Mouse (Mus musculus) lung, postnatal 36 days (tissue): Measurements from ENCODE around the gene Skil.
A peak's percentile ranks its signal among the peaks of the same experiment; 100 is the strongest.
"Not testable (repeated sequence)": the region's sequence is repeated elsewhere in the genome, so short reads cannot be mapped to it uniquely, and the experiment has no call there.

Experiments
- DNase-seq: peaks from one replicate; pipeline ENCODE4 v3.0.0; 2022; ENCODE audit warnings: mixed read lengths

Skil gene

DNA sequence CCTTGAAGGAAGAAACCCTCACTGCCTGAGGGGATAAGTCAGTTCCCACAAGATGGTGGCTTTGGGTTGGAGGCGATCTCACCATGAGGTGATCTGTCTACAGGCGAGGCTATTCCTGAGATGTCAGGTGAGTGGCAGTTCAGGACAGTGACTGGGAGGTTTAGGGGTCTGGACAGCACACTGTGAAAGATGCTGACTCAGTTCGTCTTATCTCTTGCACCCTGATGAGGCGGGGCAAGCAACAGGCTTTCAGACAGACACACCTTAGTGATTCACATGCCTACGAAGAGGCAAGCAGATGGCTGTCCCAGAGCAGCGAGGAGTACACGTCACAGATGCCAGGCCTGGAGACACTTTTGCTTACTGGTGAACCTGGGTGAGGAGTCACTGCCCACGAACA is 39.4 kb downstream of the Skil start:
- no peak for DNase-seq

DNA sequence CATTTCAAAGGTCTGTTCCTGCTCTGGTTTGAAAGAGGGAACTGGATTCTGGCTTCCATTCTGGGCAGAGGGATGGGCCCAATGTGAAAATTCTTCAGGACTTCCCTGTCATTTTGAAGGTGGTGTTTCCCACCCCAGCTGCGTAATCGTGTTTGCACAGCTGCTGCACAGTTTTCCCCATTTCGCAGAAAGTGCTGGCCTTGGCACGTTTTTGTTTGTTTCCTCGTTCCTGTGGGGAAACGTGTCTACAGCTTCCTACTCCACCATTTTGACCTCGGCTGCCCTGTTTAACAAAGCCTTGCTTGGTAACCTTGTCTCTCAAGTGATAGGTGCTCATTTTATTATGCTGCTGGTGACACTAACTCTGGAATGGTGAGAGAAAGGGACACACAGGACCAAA is 39.8 kb downstream of the Skil start:
- DNase-seq: peak; percentile 23

DNA sequence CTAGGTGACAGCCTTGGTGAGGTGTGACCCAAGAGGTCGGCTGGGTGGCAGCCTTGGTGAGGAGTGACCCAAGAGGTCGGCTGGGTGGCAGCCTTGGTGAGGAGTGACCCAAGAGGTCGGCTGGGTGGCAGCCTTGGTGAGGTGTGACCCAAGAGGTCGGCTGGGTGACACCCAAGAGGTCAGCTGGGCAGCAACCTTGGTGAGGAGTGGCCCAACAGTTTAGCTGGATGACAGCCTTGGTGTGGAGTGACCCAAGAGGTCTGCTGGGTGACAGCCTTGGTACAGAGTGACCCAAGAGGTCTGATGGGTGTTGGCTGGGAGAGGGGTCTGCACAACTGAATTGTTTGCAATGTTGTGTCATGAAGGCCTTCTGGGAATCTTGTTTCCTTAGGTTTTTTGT is 41.7 kb downstream of the Skil start:
- DNase-seq: not testable (repeated sequence)

DNA sequence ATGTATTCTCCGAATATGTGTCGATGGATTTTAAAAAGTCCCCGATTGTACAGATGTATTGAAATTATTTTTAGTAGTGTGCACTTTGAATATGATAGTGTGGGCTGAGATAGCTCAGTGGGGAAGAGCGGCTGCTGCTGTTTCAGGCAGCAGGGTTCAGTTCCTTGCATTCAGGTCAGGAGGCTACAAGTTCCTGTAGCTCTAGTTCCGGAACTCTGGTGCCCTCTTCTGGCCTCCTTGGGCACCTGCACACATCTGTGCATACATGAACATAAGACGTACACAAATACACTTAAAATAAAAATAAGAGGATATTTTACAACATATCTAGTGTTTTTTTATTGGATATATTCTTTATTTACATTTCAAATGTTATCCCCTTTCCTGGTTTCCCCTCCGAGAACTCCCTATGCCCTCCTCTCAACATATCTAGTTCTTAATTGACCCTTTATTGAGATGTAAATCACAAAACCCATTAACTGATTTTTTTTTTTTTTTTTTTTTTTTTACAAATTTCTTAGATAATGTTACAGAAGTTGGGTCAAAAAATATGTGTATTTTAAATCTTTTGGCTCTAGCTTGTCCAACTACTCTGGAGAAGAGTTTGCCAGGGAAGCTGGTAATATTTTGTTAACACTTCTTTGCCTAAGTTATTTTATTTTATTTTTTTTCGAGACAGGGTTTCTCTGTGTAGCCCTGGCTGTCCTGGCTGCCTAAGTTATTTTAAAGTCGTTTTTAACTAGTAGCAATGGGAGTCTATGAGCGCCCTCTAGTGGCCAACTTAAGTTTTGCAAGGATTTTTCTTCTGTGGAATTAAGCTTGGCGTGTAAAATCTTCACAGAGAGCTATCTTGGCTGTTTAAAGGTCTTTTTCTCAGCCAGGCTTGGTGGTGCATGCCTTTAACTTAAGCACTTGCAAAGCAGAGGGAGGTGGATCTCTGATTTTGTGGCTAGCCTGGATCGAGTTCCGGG is 43.9 kb downstream of the Skil start:
- peak; percentile 93 for DNase-seq

DNA sequence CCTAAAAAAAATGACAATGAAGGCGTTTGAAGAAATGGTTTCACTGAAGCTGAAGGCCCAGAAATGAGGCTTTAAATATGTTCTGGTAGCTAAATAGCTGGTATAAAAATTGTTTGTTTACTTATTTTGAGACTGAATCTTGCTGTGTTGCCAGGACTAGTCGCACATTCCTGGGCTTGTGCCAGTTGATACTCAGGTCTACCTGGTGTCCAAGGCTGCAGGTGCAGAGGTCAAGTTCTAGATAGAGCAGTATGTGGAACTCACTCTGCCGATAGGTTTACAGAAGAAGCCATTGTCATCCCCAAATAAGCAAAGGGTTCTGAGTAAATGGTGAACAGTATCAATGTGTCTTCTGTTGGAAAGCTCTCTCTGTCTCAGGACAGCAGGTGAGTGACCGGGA is 46.8 kb downstream of the Skil start:
- no peak for DNase-seq

DNA sequence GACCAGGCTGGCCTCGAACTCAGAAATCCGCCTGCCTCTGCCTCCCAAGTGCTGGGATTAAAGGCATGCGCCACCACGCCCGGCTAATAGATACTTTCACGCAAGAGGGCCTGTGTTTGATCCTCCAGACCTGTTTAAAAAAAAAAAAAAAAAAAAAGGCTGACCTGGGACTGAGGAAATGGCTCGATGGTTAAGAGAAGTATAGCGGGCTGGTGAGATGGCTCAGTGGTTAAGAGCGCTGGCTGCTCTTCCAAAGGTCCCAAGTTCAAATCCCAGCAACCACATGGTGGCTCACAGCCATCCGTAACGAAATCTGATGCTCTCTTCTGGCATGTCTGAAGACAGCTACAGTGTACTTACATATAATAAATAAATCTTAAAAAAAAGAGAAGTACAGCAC is 50.4 kb downstream of the Skil start:
- not testable (repeated sequence) for DNase-seq

DNA sequence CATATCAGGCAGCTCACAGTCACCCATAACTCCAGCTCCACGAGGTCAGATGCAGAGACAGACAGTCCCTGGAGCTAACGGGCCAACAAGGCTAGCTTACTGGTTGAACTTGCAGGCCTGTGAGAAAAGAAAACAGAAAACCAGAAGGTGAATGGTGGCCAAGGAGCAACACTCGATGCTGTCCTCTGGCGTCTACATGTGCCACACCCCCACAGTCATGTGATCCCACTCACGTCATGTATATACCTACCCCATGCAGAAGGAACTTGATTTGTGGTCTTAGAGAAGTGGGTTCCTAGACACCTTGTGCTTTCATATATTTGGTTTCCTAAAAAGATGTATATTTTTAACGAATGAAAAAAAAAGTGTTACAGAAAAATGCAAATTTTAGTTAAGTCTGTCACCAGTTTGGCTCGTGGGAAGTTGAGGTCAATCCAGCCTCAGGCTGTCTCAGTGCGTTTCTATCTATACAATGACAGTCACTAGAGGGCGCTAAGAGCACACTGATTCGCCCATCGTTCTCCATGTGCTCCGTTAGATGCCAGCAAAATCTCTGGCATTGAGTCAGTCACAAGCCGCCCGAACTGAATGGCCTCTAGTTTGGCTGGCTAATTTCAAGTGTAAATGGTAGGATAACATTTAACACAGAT is 50.9 kb downstream of the Skil start:
- peak; percentile 89 for DNase-seq

DNA sequence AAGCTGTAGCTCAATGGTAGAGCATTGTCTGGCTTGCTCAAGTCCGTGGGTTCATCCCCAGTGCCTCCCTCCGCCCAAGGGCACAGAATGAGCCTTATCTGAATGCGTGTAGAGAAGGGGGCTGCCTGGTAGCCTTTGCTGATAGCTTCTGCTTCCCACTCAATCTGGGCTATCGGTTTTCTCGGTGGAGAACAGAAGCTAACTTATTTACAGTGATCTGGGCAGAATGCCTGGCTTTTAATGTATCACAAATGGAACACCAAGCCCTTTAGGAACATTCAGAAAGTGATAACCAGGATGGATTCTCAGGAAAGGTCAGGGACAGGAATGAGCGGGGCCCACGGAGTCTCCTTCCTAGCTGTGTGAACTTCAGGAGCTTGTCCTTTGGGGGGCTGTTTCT is 53.7 kb downstream of the Skil start:
- DNase-seq: no peak

DNA sequence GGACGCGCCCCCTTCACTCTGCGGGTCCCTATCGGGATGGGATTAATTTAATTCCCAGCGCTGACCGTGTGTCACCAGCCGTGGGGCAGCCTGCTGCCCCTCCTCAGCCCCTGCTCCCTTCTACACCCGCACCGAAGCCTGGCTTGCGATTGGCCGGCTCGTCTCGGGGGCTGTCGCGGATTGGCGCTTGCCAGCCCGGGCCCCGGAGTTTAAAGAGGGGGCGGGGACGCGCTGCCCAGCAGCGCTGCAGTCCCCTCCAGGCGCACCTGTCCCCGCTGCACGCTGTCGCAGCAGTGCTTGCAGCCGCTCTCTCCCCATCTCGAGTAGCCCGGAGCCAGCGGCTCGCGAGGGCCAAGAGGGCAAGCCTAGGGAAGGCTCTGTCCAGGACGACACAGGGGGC is 54.8 kb downstream of the Skil start, which contains the start of gene Cldn11:
Gene Cldn11, plus strand, starts transcription at position 215 of the 400 bp plus-strand sequence.
- DNase-seq: peak; percentile 16

DNA sequence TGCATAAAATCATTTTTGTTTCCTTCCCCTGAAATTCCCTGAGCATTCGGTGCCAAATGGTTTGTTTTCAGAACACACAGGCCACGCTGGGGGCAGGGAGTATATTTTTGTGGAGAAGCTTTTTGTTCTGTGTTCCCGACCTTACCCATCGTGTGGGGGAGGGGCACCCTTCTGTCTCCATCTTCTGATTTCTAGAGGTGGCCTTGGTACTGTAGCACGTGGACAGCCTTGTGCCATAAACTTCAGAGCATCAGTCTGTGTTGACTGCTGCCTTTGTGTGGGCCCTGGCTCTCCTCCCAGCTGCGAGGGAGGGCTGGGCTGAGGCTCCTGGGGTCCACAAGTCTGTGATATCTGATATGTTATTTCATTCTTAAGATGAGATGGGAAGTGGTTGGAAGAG is 57.2 kb downstream of the Skil start:
- DNase-seq: no peak

DNA sequence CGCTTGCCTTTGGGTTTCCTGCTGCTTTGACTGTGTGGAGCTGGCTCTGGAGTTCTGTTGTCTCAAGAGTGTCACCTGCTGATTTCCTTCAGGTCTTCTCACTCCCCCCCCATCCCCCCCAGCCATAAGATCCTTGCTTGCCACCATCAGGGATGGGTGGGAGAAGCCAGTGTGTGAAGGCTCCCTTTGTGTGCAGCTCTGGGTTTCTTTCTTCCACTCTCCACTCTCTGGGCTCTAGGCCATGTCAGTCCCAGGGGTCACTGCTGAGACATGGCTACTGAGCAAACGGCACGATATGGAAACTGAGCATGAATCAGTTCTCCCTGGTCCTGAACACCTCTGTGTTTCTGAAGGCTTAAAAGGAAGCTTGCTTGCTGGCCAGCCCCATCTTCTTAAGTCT is 61.3 kb downstream of the Skil start:
- no peak for DNase-seq

DNA sequence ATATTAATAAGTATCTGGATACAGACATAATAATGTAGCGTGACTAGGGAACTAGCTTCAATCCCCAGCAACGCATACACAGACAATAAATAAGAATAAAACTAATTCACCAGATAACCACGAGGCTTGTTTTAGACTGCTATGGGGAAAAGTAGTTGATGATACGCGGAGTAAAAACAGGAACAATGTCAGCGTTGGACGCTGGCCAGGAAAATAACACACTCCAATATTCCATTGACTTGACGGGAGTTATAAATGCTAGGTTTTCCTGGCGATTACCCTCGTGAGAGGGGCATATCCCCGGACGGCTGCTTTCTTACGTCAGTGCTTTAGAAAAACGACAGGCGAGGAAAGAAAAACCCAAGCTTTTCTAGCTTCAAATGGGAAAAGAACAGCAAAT is 62.9 kb downstream of the Skil start:
- DNase-seq: no peak

DNA sequence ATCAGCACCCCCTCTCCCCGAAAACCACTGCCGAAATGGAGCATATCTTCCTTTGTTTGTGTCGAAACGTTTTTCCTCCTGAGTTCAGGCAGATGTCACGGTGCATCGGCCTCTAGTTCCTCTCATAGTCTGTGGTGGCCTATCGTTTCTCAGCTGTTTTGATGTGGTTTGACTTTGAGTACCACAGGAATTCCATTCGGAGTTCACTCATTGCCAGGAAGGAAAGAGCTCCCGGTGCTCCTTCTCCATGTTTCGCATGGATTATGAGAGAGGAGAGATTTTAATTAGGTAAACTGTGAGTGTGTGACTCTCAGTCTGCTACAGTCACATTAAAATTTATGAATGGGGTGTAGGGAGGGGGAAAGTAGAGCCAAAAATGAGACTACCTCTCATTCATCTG is 65.2 kb downstream of the Skil start:
- no peak for DNase-seq

DNA sequence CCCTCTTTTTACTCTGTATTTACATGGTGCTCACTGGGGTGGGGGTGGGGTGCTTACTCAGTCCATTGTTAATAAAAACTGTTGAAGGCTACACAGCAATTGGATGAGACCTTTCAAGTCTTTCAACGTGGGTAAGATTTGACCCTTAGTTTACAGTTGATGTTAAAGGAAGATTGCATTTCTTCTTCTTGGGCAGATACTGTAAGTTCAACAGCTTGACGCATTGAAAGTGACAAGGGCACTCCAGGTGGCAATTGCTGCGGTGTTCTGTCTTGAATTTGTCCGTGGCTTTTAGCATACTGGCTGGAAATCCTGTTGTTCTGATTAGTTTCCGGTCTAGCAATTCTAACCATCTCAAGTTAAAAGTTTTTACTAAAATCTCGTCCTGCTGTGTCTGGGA is 66.5 kb downstream of the Skil start:
- no peak for DNase-seq

DNA sequence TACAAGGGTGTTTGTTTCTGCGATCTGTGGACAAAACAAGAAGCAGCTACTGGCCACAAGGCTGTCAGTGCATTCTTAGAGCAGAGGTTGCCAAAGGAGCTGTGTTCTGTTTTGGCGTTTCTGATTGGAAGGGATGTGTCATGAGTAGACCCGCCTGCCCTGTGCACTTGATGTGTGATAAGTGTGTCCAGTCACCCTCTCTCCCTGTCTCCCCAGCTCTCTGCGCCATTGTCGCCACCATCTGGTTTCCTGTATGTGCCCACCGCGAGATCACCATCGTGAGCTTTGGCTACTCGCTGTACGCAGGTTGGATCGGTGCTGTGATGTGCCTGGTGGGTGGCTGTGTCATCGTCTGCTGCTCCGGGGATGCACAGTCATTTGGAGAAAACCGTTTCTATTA is 68.0 kb downstream of the Skil start:
- DNase-seq: no peak

DNA sequence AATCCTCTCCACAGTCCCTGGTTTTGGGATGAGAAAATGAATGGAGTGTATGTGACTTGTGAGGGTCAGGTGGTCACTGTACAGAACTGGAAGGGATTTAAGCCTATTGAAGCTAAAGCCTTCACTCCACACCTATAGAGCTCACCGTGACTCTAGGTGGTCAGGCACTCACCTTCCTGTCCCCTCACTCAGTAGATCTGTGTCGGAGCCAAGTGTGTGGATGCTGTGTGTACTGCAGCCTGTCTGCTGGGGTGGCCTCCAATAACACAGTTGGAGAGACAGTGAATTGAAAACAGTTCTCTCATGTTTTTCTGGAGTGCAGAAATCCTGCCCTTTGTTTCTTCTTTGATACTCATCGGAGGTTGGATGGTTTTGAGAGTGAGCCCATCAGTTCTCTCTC is 70.9 kb downstream of the Skil start:
- DNase-seq: no peak

DNA sequence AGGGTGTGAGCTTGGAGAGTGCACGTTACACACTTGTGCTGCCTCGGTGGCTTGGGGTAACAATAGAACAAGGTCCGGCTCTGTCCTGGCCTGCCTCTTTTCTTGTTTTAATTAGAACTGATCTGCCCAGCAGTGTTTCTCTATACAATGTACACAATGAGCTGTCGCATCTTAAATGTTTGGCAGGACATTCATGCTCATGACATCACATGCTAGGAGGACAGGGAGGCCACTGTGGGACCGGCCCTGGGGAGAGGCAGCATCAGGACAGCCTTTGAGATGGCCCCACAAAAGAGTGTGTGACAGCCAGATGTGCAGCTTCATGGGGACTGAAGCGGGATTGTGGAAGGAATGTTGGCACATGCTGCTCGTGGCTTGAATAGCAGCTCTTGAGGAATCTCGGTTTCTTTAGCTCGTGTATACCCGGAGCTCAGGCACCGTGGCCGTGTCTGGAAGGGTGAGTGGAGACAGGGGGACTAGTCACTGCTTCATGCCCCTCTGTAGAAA is 71.6 kb downstream of the Skil start:
- no peak for DNase-seq
